Mouse (Mus musculus): ENCODE measurements around the gene AI481877. TPM values are rescaled to one million over a fixed set of nuclear protein-coding genes. Genes with fewer than 3 reads are reported as not detected.

AI481877 gene
- polyA plus RNA-seq, 1 experiment from 2014 or later = not detected

DNA sequence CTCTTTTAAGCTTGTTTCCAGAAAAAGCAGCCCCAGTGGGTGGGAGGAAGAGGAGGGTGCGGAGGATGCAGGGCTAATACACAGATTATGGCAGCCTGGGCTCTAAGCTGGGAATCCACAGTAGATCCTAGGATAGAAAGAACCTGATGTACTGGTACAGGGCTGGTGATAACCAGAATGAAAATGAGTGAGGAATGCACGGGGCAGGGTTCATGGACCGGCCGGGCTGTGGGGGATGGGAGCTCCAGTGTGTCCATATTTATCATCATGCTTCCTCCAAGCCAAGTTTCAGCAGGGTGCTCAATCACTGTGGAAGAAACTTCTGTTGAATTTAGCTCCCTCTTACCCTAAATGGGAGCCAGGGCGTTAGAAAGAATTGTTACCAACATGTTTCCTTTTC lies 141.7 kb downstream of the AI481877 start:
- 79% methylated on average over 5 of the region's 5 CpGs for WGBS
- Histone ChIP-seq H3K9ac (no peak overlapping the region), H3K9me3 (0 out of 2 replicates have a peak, but pooled peaks cover 4% of the 10 kb centered on the region), H3K4me3 (no peak overlapping the region), H3K27ac (no peak overlapping the region), H3K27me3 (no peaks in the 10 kb centered on the region), H3K4me2 (replicated peaks) (no peak overlapping the region), H3K36me3 (no peaks in the 10 kb centered on the region), H3K4me1 (no peaks in the 10 kb centered on the region)
- ATAC-seq (ENCODE audit: insufficient number of reproducible peaks, insufficient read depth, low FRiP score, low TSS enrichment) = no peak

DNA sequence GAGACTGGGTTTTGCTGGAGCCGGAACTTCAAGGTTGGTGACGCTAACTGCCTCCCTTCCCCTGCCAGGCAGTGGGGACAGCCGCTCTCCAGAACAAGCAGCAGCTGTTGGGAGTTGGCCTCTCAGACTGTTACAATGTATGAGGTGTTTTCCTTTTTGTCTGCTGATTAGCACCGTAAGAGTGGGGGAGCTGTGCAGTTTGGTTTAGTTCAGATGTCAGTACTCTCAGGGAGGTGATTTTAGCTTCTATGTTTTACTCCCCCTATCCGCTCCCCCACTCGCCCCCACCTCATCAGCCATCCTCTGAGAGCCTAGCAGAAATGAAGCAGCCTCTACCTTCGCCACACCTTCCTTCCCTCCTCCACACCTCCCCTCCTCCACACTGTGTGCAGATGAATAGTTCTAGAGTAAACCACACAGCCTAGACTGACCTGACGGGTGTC lies 143.5 kb downstream of the AI481877 start:
- H3K27me3 ChIP-seq = no peaks in the 10 kb centered on the region

DNA sequence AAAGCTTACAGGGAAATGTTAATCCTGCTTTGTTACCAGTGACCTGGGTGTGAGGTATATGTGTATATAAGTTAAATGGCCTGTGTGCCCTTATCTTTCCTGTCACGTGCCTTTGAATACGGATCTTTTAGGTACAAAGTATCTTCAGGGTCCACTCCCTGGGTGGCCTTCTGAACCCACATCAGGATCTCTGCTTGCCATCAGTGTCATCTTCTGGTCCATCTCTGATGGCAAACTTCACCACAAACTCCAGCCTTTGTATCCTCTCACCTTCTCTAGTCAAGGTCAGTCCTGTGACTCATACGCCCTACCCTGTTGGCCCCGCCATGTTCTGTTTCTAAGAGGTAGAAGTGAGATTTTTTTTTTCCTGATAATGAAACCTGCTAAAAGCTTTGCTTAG lies 144.0 kb downstream of the AI481877 start, which contains the start of gene Dnajc25:
Dnajc25 (plus strand) TSS at position 301 of the 400 bp plus-strand sequence.
- H3K9ac ChIP-seq = no peak within 1 kb of the TSS
- no peak within 1 kb of the TSS for H3K4me3 ChIP-seq
- ATAC-seq (ENCODE audit: insufficient number of reproducible peaks, insufficient read depth, low FRiP score, low TSS enrichment) = no peak
- H3K36me3 ChIP-seq = no peaks in the 10 kb centered on the region
- H3K27me3 ChIP-seq = no peaks in the 10 kb centered on the region
- 0 out of 2 replicates have a peak, but pooled peaks cover 4% of the 10 kb centered on the region for H3K9me3 ChIP-seq
- H3K27ac ChIP-seq = no peak within 1 kb of the TSS
- WGBS = 89% methylated on average over 4 of the region's 4 CpGs
- H3K4me1 ChIP-seq = no peaks in the 10 kb centered on the region
- no peak within 1 kb of the TSS for H3K4me2 ChIP-seq (replicated peaks)

More for the DNA sequence above, 143.5 kb downstream of the AI481877 start:
- no peak for ATAC-seq (ENCODE audit: insufficient number of reproducible peaks, insufficient read depth, low FRiP score, low TSS enrichment)
- Histone ChIP-seq H3K27ac (no peak overlapping the region), H3K36me3 (no peaks in the 10 kb centered on the region), H3K4me3 (no peak overlapping the region), H3K9ac (no peak overlapping the region), H3K4me2 (replicated peaks) (no peak overlapping the region), H3K9me3 (0 out of 2 replicates have a peak, but pooled peaks cover 4% of the 10 kb centered on the region), H3K4me1 (no peaks in the 10 kb centered on the region)
- WGBS = 79% methylated on average over 8 of the region's 8 CpGs

Other genes with a start within 250 kb of the AI481877 start
- 42.3 and 44.7 TPM in 2 replicates for gene Ecpas, start 226.2 kb downstream of the AI481877 start, polyA plus RNA-seq (2016; fragmentation: Nextera tagmentation; extraction: Ambion mirVana)
- 1.3 and 1.5 TPM in 2 replicates for gene Zkscan16, start 195.4 kb downstream of the AI481877 start, polyA plus RNA-seq (2016; fragmentation: Nextera tagmentation; extraction: Ambion mirVana)
- 21.3 and 24.2 TPM in 2 replicates for gene Ptgr1, start 151.9 kb downstream of the AI481877 start, polyA plus RNA-seq (2016; fragmentation: Nextera tagmentation; extraction: Ambion mirVana)
- 11.0 and 11.4 TPM in 2 replicates for gene Dnajc25, start 143.9 kb downstream of the AI481877 start, polyA plus RNA-seq (2016; fragmentation: Nextera tagmentation; extraction: Ambion mirVana)
- 15.4 and 17.9 TPM in 2 replicates for gene Gm20503, start 135.8 kb downstream of the AI481877 start, polyA plus RNA-seq (2016; fragmentation: Nextera tagmentation; extraction: Ambion mirVana)
- gene Gng10, start 103.9 kb downstream of the AI481877 start, polyA plus RNA-seq (2016; fragmentation: Nextera tagmentation; extraction: Ambion mirVana) = 181 and 183 TPM in 2 replicates
- 13.6 and 13.9 TPM in 2 replicates for gene Ugcg, start 50.3 kb upstream of the AI481877 start, polyA plus RNA-seq (2016; fragmentation: Nextera tagmentation; extraction: Ambion mirVana)

Data from embryonic facial prominence, embryonic 12.5 days (tissue).